Mouse (Mus musculus) neural tube, embryonic 13.5 days (tissue): Measurements from ENCODE around the gene Rxra. TPM values are rescaled to one million over a fixed set of nuclear protein-coding genes. Genes with fewer than 3 reads are reported as not detected.

ENCODE experiments used
- ATAC-seq: fragments of 200-750 bp; cut with Nextera tagmentation; 2 replicates; pipeline ENCODE4 v1.8.0; 2017; ENCODE audit warnings: low read depth, mild to moderate bottlenecking, moderate TSS enrichment, moderate library complexity
- H3K27ac ChIP-seq: fragments of 300-500 bp; sonication (generic); replicated peaks from 2 replicates; pipeline ENCODE4 v1.5.1; 2015; ENCODE audit warnings: moderate library complexity, mild to moderate bottlenecking, inconsistent platforms
- H3K27me3 ChIP-seq: fragments of 300-500 bp; sonication (generic); 2 replicates; pipeline ENCODE4 v1.6.1; 2015; ENCODE audit warnings: mild to moderate bottlenecking, inconsistent platforms
- H3K36me3 ChIP-seq: fragments of 300-500 bp; sonication (generic); 2 replicates; pipeline ENCODE4 v1.6.1; 2015; ENCODE audit warnings: mild to moderate bottlenecking, inconsistent platforms
- H3K4me1 ChIP-seq: fragments of 300-500 bp; sonication (generic); replicated peaks from 2 replicates; pipeline ENCODE4 v1.6.1; 2015; ENCODE audit warnings: inconsistent platforms
- H3K4me2 ChIP-seq: fragments of 300-500 bp; sonication (generic); 2 replicates; pipeline ENCODE4 v1.6.1; 2015; ENCODE audit warnings: inconsistent platforms, mild to moderate bottlenecking, moderate library complexity
- H3K4me3 ChIP-seq: fragments of 300-500 bp; sonication (generic); 2 replicates; pipeline ENCODE4 v1.5.1; 2015; ENCODE audit warnings: mild to moderate bottlenecking, inconsistent platforms
- H3K9ac ChIP-seq: fragments of 300-500 bp; sonication (generic); 2 replicates; pipeline ENCODE4 v1.6.1; 2015; ENCODE audit warnings: moderate library complexity, mild to moderate bottlenecking, inconsistent platforms
- H3K9me3 ChIP-seq: fragments of 300-500 bp; sonication (generic); 2 replicates; pipeline ENCODE4 v1.6.1; 2016; ENCODE audit warnings: inconsistent platforms
- WGBS: fragments of 180-500 bp; shearing (Covaris S2); methylation state at CpG from one replicate; pipeline ENCODE4 v1.1.7; 2015; 5-methylcytosine and 5-hydroxymethylcytosine counted together
- polyA plus RNA-seq: library from polyadenylated mRNA; unstranded; fragments of >200 nt; fragmentation: Nextera tagmentation; extraction: Ambion mirVana; gene quantifications from 2 replicates; pipeline ENCODE4 v1.2.1, GENCODE M21; 2015

Rxra gene
- polyA plus RNA-seq, 1 experiment from 2014 or later, result 3.2 TPM

- Histone ChIP-seq H3K4me1 (peaks cover 45% of the 10 kb centered on the region), H3K4me2 (no peak overlapping the region), H3K27me3 (no peaks in the 10 kb centered on the region), H3K9ac (no peak overlapping the region), H3K27ac (no peak overlapping the region), H3K36me3 (no peaks in the 10 kb centered on the region), H3K9me3 (no peaks in the 10 kb centered on the region), H3K4me3 (no peak overlapping the region)
- 68% methylated on average over 3 of the region's 3 CpGs for WGBS
- no peak for ATAC-seq
Measured at GRCm38 (mm10) chr2:27710871-27711382, 34.7 kb downstream of the Rxra start.

- 87% methylated on average over 5 of the region's 5 CpGs for WGBS
- no peaks in the 10 kb centered on the region for H3K27me3 ChIP-seq
- H3K4me1 ChIP-seq, result peaks cover 62% of the 10 kb centered on the region
- H3K9me3 ChIP-seq, result no peaks in the 10 kb centered on the region
- H3K4me2 ChIP-seq, result no peak overlapping the region
- H3K4me3 ChIP-seq, result no peak overlapping the region
- H3K27ac ChIP-seq, result no peak overlapping the region
- H3K36me3 ChIP-seq, result no peaks in the 10 kb centered on the region
- ATAC-seq, result no peak
- no peak overlapping the region for H3K9ac ChIP-seq
Measured at GRCm38 (mm10) chr2:27712626-27713025, 36.4 kb downstream of the Rxra start.

- H3K27ac ChIP-seq, result no peak overlapping the region
- ATAC-seq, result no peak
- H3K9me3 ChIP-seq, result no peaks in the 10 kb centered on the region
- no peak overlapping the region for H3K9ac ChIP-seq
- H3K4me2 ChIP-seq, result no peak overlapping the region
- no peaks in the 10 kb centered on the region for H3K36me3 ChIP-seq
- 97% methylated on average over 3 of the region's 3 CpGs for WGBS
- H3K4me3 ChIP-seq, result no peak overlapping the region
- H3K4me1 ChIP-seq, result peaks cover 70% of the 10 kb centered on the region
- H3K27me3 ChIP-seq, result no peaks in the 10 kb centered on the region
Measured at GRCm38 (mm10) chr2:27713378-27713777, 37.1 kb downstream of the Rxra start.

GRCm38 (mm10) chr2:27714131-27714530, 37.9 kb downstream of the Rxra start:
- no peak for ATAC-seq
- Histone ChIP-seq H3K9ac (no peak overlapping the region), H3K27ac (no peak overlapping the region), H3K36me3 (no peaks in the 10 kb centered on the region), H3K4me3 (no peak overlapping the region), H3K4me2 (no peak overlapping the region), H3K27me3 (no peaks in the 10 kb centered on the region), H3K4me1 (peaks cover 77% of the 10 kb centered on the region), H3K9me3 (no peaks in the 10 kb centered on the region)
- WGBS, result 92% methylated on average over 5 of the region's 5 CpGs

GRCm38 (mm10) chr2:27715221-27715620, 39.0 kb downstream of the Rxra start:
- no peak overlapping the region for H3K9ac ChIP-seq
- no peak overlapping the region for H3K27ac ChIP-seq
- no peaks in the 10 kb centered on the region for H3K36me3 ChIP-seq
- WGBS, result 77% methylated on average over 4 of the region's 4 CpGs
- H3K4me3 ChIP-seq, result no peak overlapping the region
- no peaks in the 10 kb centered on the region for H3K27me3 ChIP-seq
- no peak overlapping the region for H3K4me2 ChIP-seq
- no peak for ATAC-seq
- peaks cover 82% of the 10 kb centered on the region for H3K4me1 ChIP-seq
- no peaks in the 10 kb centered on the region for H3K9me3 ChIP-seq

- 72% methylated on average over 3 of the region's 3 CpGs for WGBS
- Histone ChIP-seq H3K9me3 (no peaks in the 10 kb centered on the region), H3K27ac (no peak overlapping the region), H3K27me3 (no peaks in the 10 kb centered on the region), H3K36me3 (no peaks in the 10 kb centered on the region), H3K9ac (no peak overlapping the region), H3K4me2 (no peak overlapping the region), H3K4me3 (no peak overlapping the region), H3K4me1 (peaks cover 71% of the 10 kb centered on the region)
- ATAC-seq, result no peak
Measured at GRCm38 (mm10) chr2:27716339-27716738, 40.1 kb downstream of the Rxra start.

GRCm38 (mm10) chr2:27718191-27718590, 42.0 kb downstream of the Rxra start:
- no peaks in the 10 kb centered on the region for H3K9me3 ChIP-seq
- H3K36me3 ChIP-seq, result no peaks in the 10 kb centered on the region
- no peak for ATAC-seq
- peaks cover 61% of the 10 kb centered on the region for H3K4me1 ChIP-seq
- H3K9ac ChIP-seq, result no peak overlapping the region
- H3K27ac ChIP-seq, result no peak overlapping the region
- no peak overlapping the region for H3K4me3 ChIP-seq
- H3K27me3 ChIP-seq, result no peaks in the 10 kb centered on the region
- H3K4me2 ChIP-seq, result no peak overlapping the region

GRCm38 (mm10) chr2:27719601-27720000, 43.4 kb downstream of the Rxra start:
- Histone ChIP-seq H3K9ac (no peak overlapping the region), H3K27ac (no peak overlapping the region), H3K9me3 (no peaks in the 10 kb centered on the region), H3K4me2 (no peak overlapping the region), H3K36me3 (no peaks in the 10 kb centered on the region), H3K27me3 (no peaks in the 10 kb centered on the region), H3K4me1 (peaks cover 55% of the 10 kb centered on the region), H3K4me3 (no peak overlapping the region)
- WGBS, result 29% methylated on average over 10 of the region's 10 CpGs
- ATAC-seq, result no peak

GRCm38 (mm10) chr2:27721611-27722010, 45.4 kb downstream of the Rxra start:
- no peak overlapping the region for H3K4me3 ChIP-seq
- WGBS, result over 99% methylated on average over 4 of the region's 4 CpGs
- H3K27me3 ChIP-seq, result no peaks in the 10 kb centered on the region
- no peaks in the 10 kb centered on the region for H3K36me3 ChIP-seq
- H3K9ac ChIP-seq, result no peak overlapping the region
- H3K27ac ChIP-seq, result no peak overlapping the region
- H3K4me2 ChIP-seq, result no peak overlapping the region
- H3K4me1 ChIP-seq, result peaks cover 37% of the 10 kb centered on the region
- ATAC-seq, result no peak
- H3K9me3 ChIP-seq, result no peaks in the 10 kb centered on the region

- no peak for ATAC-seq
- Histone ChIP-seq H3K4me1 (peaks cover 23% of the 10 kb centered on the region), H3K9ac (no peak overlapping the region), H3K4me2 (no peak overlapping the region), H3K27ac (no peak overlapping the region), H3K27me3 (no peaks in the 10 kb centered on the region), H3K4me3 (no peak overlapping the region), H3K9me3 (no peaks in the 10 kb centered on the region), H3K36me3 (no peaks in the 10 kb centered on the region)
- 93% methylated on average over 9 of the region's 9 CpGs for WGBS
Measured at GRCm38 (mm10) chr2:27724729-27725316, 48.6 kb downstream of the Rxra start.

- no peaks in the 10 kb centered on the region for H3K9me3 ChIP-seq
- no peak overlapping the region for H3K9ac ChIP-seq
- WGBS, result 69% methylated on average over 14 of the region's 14 CpGs
- no peak overlapping the region for H3K4me3 ChIP-seq
- H3K27me3 ChIP-seq, result no peaks in the 10 kb centered on the region
- peaks cover 37% of the 10 kb centered on the region for H3K4me1 ChIP-seq
- H3K36me3 ChIP-seq, result no peaks in the 10 kb centered on the region
- no peak overlapping the region for H3K27ac ChIP-seq
- no peak overlapping the region for H3K4me2 ChIP-seq
- no peak for ATAC-seq
Measured at GRCm38 (mm10) chr2:27727994-27728854, 52.0 kb downstream of the Rxra start.

- no peak for ATAC-seq
Measured at GRCm38 (mm10) chr2:27729009-27729408, 52.8 kb downstream of the Rxra start.

More at GRCm38 (mm10) chr2:27729009-27729408, 52.8 kb downstream of the Rxra start:
- Histone ChIP-seq H3K4me3 (no peak overlapping the region), H3K9me3 (no peaks in the 10 kb centered on the region), H3K27ac (no peak overlapping the region), H3K4me2 (no peak overlapping the region), H3K4me1 (peaks cover 44% of the 10 kb centered on the region), H3K9ac (no peak overlapping the region), H3K36me3 (no peaks in the 10 kb centered on the region), H3K27me3 (no peaks in the 10 kb centered on the region)
- WGBS, result 84% methylated on average over 4 of the region's 4 CpGs
